Mouse (Mus musculus): ENCODE measurements at regions not wholly inside any gene's neighbourhood (a gene's known extent, or its start where the extent isn't known, plus 50 kb on each side); places are given as distances from the start of the nearest gene placed in this dataset.

- ATAC-seq (ENCODE audit: low FRiP score, low read depth), result no peak
- WGBS, result 72% methylated on average over 2 of the region's 2 CpGs
Observed at GRCm38 (mm10) chr2:50445963-50446485, 149.4 kb upstream of the Mmadhc start.

GRCm38 (mm10) chr2:50440333-50440732, 143.7 kb upstream of the Mmadhc start:
- Histone ChIP-seq H3K4me1 (no peaks in the 10 kb centered on the region), H3K36me3 (no peaks in the 10 kb centered on the region), H3K4me2 (replicated peaks) (no peak overlapping the region), H3K9me3 (no peaks in the 10 kb centered on the region), H3K9ac (replicated peaks) (no peak overlapping the region), H3K27ac (replicated peaks) (no peak overlapping the region), H3K27me3 (no peaks in the 10 kb centered on the region), H3K4me3 (no peak overlapping the region)
- no peak for ATAC-seq (ENCODE audit: low FRiP score, low read depth)

More at GRCm38 (mm10) chr2:50445963-50446485, 149.4 kb upstream of the Mmadhc start:
- Histone ChIP-seq H3K36me3 (no peaks in the 10 kb centered on the region), H3K27ac (replicated peaks) (no peak overlapping the region), H3K4me2 (replicated peaks) (no peak overlapping the region), H3K27me3 (no peaks in the 10 kb centered on the region), H3K4me1 (no peaks in the 10 kb centered on the region), H3K9ac (replicated peaks) (no peak overlapping the region), H3K9me3 (no peaks in the 10 kb centered on the region), H3K4me3 (no peak overlapping the region)

- Histone ChIP-seq H3K27me3 (no peaks in the 10 kb centered on the region), H3K27ac (replicated peaks) (no peak overlapping the region), H3K36me3 (no peaks in the 10 kb centered on the region), H3K9ac (replicated peaks) (no peak overlapping the region), H3K4me2 (replicated peaks) (no peak overlapping the region), H3K4me1 (no peaks in the 10 kb centered on the region), H3K9me3 (no peaks in the 10 kb centered on the region), H3K4me3 (no peak overlapping the region)
- 88% methylated on average over 4 of the region's 4 CpGs for WGBS
- ATAC-seq (ENCODE audit: low FRiP score, low read depth), result no peak
Observed at GRCm38 (mm10) chr2:50433166-50433565, 136.6 kb upstream of the Mmadhc start.

GRCm38 (mm10) chr2:50425151-50425550, 128.6 kb upstream of the Mmadhc start:
- no peak overlapping the region for H3K4me2 ChIP-seq (replicated peaks)
- H3K9me3 ChIP-seq, result no peaks in the 10 kb centered on the region
- H3K36me3 ChIP-seq, result no peaks in the 10 kb centered on the region
- H3K4me3 ChIP-seq, result no peak overlapping the region
- ATAC-seq (ENCODE audit: low FRiP score, low read depth), result no peak
- WGBS, result 86% methylated on average over 3 of the region's 3 CpGs
- no peak overlapping the region for H3K27ac ChIP-seq (replicated peaks)
- H3K9ac ChIP-seq (replicated peaks), result no peak overlapping the region
- H3K4me1 ChIP-seq, result no peaks in the 10 kb centered on the region
- no peaks in the 10 kb centered on the region for H3K27me3 ChIP-seq

- no peak overlapping the region for H3K9ac ChIP-seq (replicated peaks)
- no peaks in the 10 kb centered on the region for H3K9me3 ChIP-seq
- ATAC-seq (ENCODE audit: low FRiP score, low read depth), result no peak
- no peaks in the 10 kb centered on the region for H3K4me1 ChIP-seq
- H3K36me3 ChIP-seq, result no peaks in the 10 kb centered on the region
- no peak overlapping the region for H3K27ac ChIP-seq (replicated peaks)
- 83% methylated on average over 3 of the region's 3 CpGs for WGBS
- no peak overlapping the region for H3K4me2 ChIP-seq (replicated peaks)
- H3K4me3 ChIP-seq, result no peak overlapping the region
- no peaks in the 10 kb centered on the region for H3K27me3 ChIP-seq
Observed at GRCm38 (mm10) chr2:50419648-50420047, 123.0 kb upstream of the Mmadhc start.

- 92% methylated on average over 5 of the region's 5 CpGs for WGBS
- Histone ChIP-seq H3K4me1 (no peaks in the 10 kb centered on the region), H3K4me2 (replicated peaks) (no peak overlapping the region), H3K27ac (replicated peaks) (no peak overlapping the region), H3K9ac (replicated peaks) (no peak overlapping the region), H3K4me3 (no peak overlapping the region), H3K36me3 (no peaks in the 10 kb centered on the region), H3K9me3 (no peaks in the 10 kb centered on the region), H3K27me3 (no peaks in the 10 kb centered on the region)
- no peak for ATAC-seq (ENCODE audit: low FRiP score, low read depth)
Observed at GRCm38 (mm10) chr2:50417643-50418042, 121.0 kb upstream of the Mmadhc start.

GRCm38 (mm10) chr2:50417135-50417534, 120.5 kb upstream of the Mmadhc start:
- ATAC-seq (ENCODE audit: low FRiP score, low read depth), result no peak
- Histone ChIP-seq H3K4me3 (no peak overlapping the region), H3K27ac (replicated peaks) (no peak overlapping the region), H3K9me3 (no peaks in the 10 kb centered on the region), H3K36me3 (no peaks in the 10 kb centered on the region), H3K4me1 (no peaks in the 10 kb centered on the region), H3K4me2 (replicated peaks) (no peak overlapping the region), H3K27me3 (no peaks in the 10 kb centered on the region), H3K9ac (replicated peaks) (no peak overlapping the region)
- 98% methylated on average over 5 of the region's 5 CpGs for WGBS

GRCm38 (mm10) chr2:50416056-50416455, 119.5 kb upstream of the Mmadhc start:
- H3K27ac ChIP-seq (replicated peaks), result no peak overlapping the region
- ATAC-seq (ENCODE audit: low FRiP score, low read depth), result no peak
- H3K4me2 ChIP-seq (replicated peaks), result no peak overlapping the region
- no peak overlapping the region for H3K9ac ChIP-seq (replicated peaks)
- no peaks in the 10 kb centered on the region for H3K9me3 ChIP-seq
- H3K27me3 ChIP-seq, result no peaks in the 10 kb centered on the region
- no peaks in the 10 kb centered on the region for H3K36me3 ChIP-seq
- no peaks in the 10 kb centered on the region for H3K4me1 ChIP-seq
- WGBS, result 84% methylated on average over 2 of the region's 2 CpGs
- no peak overlapping the region for H3K4me3 ChIP-seq

GRCm38 (mm10) chr2:50405932-50406331, 109.3 kb upstream of the Mmadhc start:
- H3K27me3 ChIP-seq, result no peaks in the 10 kb centered on the region
- no peak overlapping the region for H3K9ac ChIP-seq (replicated peaks)
- no peaks in the 10 kb centered on the region for H3K36me3 ChIP-seq
- no peak overlapping the region for H3K4me2 ChIP-seq (replicated peaks)
- 46% methylated on average over 4 of the region's 4 CpGs for WGBS
- no peaks in the 10 kb centered on the region for H3K9me3 ChIP-seq
- 0 out of 2 replicates have a peak, but pooled peaks cover 3% of the 10 kb centered on the region for H3K4me1 ChIP-seq
- ATAC-seq (ENCODE audit: low FRiP score, low read depth), result peak; percentile 30; the same call in 1 of the 2 replicates
- H3K4me3 ChIP-seq, result no peak overlapping the region
- H3K27ac ChIP-seq (replicated peaks), result 0 out of 2 replicates have a peak overlapping the region, but pooled peaks have one; percentile 20

- H3K4me1 ChIP-seq, result peaks cover 5% of the 10 kb centered on the region; the same call in 1 of the 2 replicates
- no peaks in the 10 kb centered on the region for H3K36me3 ChIP-seq
- no peak overlapping the region for H3K4me3 ChIP-seq
- no peak overlapping the region for H3K27ac ChIP-seq (replicated peaks)
- H3K9ac ChIP-seq (replicated peaks), result no peak overlapping the region
- ATAC-seq (ENCODE audit: low FRiP score, low read depth), result no peak
- no peak overlapping the region for H3K4me2 ChIP-seq (replicated peaks)
- no peaks in the 10 kb centered on the region for H3K9me3 ChIP-seq
- 85% methylated on average over 6 of the region's 6 CpGs for WGBS
- no peaks in the 10 kb centered on the region for H3K27me3 ChIP-seq
Observed at GRCm38 (mm10) chr2:50403106-50403505, 106.5 kb upstream of the Mmadhc start.

- H3K9me3 ChIP-seq, result no peaks in the 10 kb centered on the region
- no peak overlapping the region for H3K9ac ChIP-seq (replicated peaks)
- no peak overlapping the region for H3K27ac ChIP-seq (replicated peaks)
- H3K27me3 ChIP-seq, result no peaks in the 10 kb centered on the region
- no peak overlapping the region for H3K4me3 ChIP-seq
- WGBS, result 90% methylated on average over 5 of the region's 5 CpGs
- H3K4me1 ChIP-seq, result peaks cover 2% of the 10 kb centered on the region; the same call in 1 of the 2 replicates
- ATAC-seq (ENCODE audit: low FRiP score, low read depth), result no peak
- H3K4me2 ChIP-seq (replicated peaks), result no peak overlapping the region
- H3K36me3 ChIP-seq, result no peaks in the 10 kb centered on the region
Observed at GRCm38 (mm10) chr2:50398576-50398975, 102.0 kb upstream of the Mmadhc start.

GRCm38 (mm10) chr2:50377609-50378413, 81.2 kb upstream of the Mmadhc start:
- Histone ChIP-seq H3K36me3 (no peaks in the 10 kb centered on the region), H3K4me3 (no peak overlapping the region), H3K4me1 (no peaks in the 10 kb centered on the region), H3K27ac (replicated peaks) (no peak overlapping the region), H3K27me3 (no peaks in the 10 kb centered on the region), H3K9me3 (0 out of 2 replicates have a peak, but pooled peaks cover 3% of the 10 kb centered on the region), H3K9ac (replicated peaks) (no peak overlapping the region), H3K4me2 (replicated peaks) (no peak overlapping the region)
- ATAC-seq (ENCODE audit: low FRiP score, low read depth), result no peak
- WGBS, result 80% methylated on average over 16 of the region's 16 CpGs
